Mouse (Mus musculus): ENCODE measurements around the gene Prelid1. TPM values are rescaled to one million over a fixed set of nuclear protein-coding genes. Genes with fewer than 3 reads are reported as not detected.

Gene Prelid1
- polyA plus RNA-seq (2016; fragmentation: Nextera tagmentation; extraction: Ambion mirVana), result 478 and 538 TPM in 2 replicates

- Histone ChIP-seq H3K27ac (peak within 1 kb of the TSS; percentile 96), H3K4me3 (peak within 1 kb of the TSS; percentile 88), H3K27me3 (ENCODE audit: insufficient read depth, poor library complexity, severe bottlenecking) (no peaks in the 10 kb centered on the region), H3K9me3 (no peaks in the 10 kb centered on the region), H3K4me1 (peaks cover 34% of the 10 kb centered on the region), H3K36me3 (peaks cover 74% of the 10 kb centered on the region)
- 70% methylated on average over 4 of the region's 4 CpGs for WGBS
- no peak for DNase-seq (ENCODE audit: low spot score)
These were observed at the start of gene Prelid1 for GRCm38 (mm10) chr13:55319931-55320533. Prelid1 (plus strand) TSS chr13:55320500.

GRCm38 (mm10) chr13:55277203-55277602, 43.1 kb upstream of the Prelid1 start:
- H3K36me3 ChIP-seq, result peaks cover 70% of the 10 kb centered on the region
- no peak for DNase-seq (ENCODE audit: low spot score)
- H3K27ac ChIP-seq, result no peak overlapping the region
- WGBS, result 85% methylated on average over 5 of the region's 5 CpGs
- no peaks in the 10 kb centered on the region for H3K4me1 ChIP-seq
- H3K4me3 ChIP-seq, result no peak overlapping the region
- no peaks in the 10 kb centered on the region for H3K27me3 ChIP-seq (ENCODE audit: insufficient read depth, poor library complexity, severe bottlenecking)
- no peaks in the 10 kb centered on the region for H3K9me3 ChIP-seq

GRCm38 (mm10) chr13:55277646-55278045, 42.7 kb upstream of the Prelid1 start:
- H3K9me3 ChIP-seq, result no peaks in the 10 kb centered on the region
- no peaks in the 10 kb centered on the region for H3K27me3 ChIP-seq (ENCODE audit: insufficient read depth, poor library complexity, severe bottlenecking)
- no peak overlapping the region for H3K27ac ChIP-seq
- no peak overlapping the region for H3K4me3 ChIP-seq
- H3K4me1 ChIP-seq, result no peaks in the 10 kb centered on the region
- peaks cover 69% of the 10 kb centered on the region for H3K36me3 ChIP-seq
- WGBS, result 86% methylated on average over 5 of the region's 5 CpGs
- DNase-seq (ENCODE audit: low spot score), result no peak

GRCm38 (mm10) chr13:55288854-55289253, 31.4 kb upstream of the Prelid1 start:
- Histone ChIP-seq H3K36me3 (peaks cover 86% of the 10 kb centered on the region), H3K4me1 (no peaks in the 10 kb centered on the region), H3K27me3 (ENCODE audit: insufficient read depth, poor library complexity, severe bottlenecking) (no peaks in the 10 kb centered on the region), H3K9me3 (no peaks in the 10 kb centered on the region), H3K4me3 (no peak overlapping the region), H3K27ac (no peak overlapping the region)
- 87% methylated on average over 3 of the region's 3 CpGs for WGBS
- no peak for DNase-seq (ENCODE audit: low spot score)

GRCm38 (mm10) chr13:55296760-55297159, 23.5 kb upstream of the Prelid1 start:
- H3K4me3 ChIP-seq, result no peak overlapping the region
- no peaks in the 10 kb centered on the region for H3K27me3 ChIP-seq (ENCODE audit: insufficient read depth, poor library complexity, severe bottlenecking)
- peaks cover 96% of the 10 kb centered on the region for H3K36me3 ChIP-seq
- no peaks in the 10 kb centered on the region for H3K4me1 ChIP-seq
- no peaks in the 10 kb centered on the region for H3K9me3 ChIP-seq
- 95% methylated on average over 1 of the region's 1 CpGs for WGBS
- no peak overlapping the region for H3K27ac ChIP-seq
- DNase-seq (ENCODE audit: low spot score), result no peak

- H3K36me3 ChIP-seq, result peaks cover 97% of the 10 kb centered on the region
- H3K27me3 ChIP-seq (ENCODE audit: insufficient read depth, poor library complexity, severe bottlenecking), result no peaks in the 10 kb centered on the region
- H3K9me3 ChIP-seq, result no peaks in the 10 kb centered on the region
- 94% methylated on average over 5 of the region's 5 CpGs for WGBS
- H3K27ac ChIP-seq, result no peak overlapping the region
- H3K4me3 ChIP-seq, result no peak overlapping the region
- no peaks in the 10 kb centered on the region for H3K4me1 ChIP-seq
- DNase-seq (ENCODE audit: low spot score), result no peak
These were observed 19.4 kb upstream of the Prelid1 start for GRCm38 (mm10) chr13:55300913-55301312.

GRCm38 (mm10) chr13:55312028-55312630, 8.2 kb upstream of the Prelid1 start:
- Histone ChIP-seq H3K4me3 (no peak overlapping the region), H3K9me3 (no peaks in the 10 kb centered on the region), H3K27me3 (ENCODE audit: insufficient read depth, poor library complexity, severe bottlenecking) (no peaks in the 10 kb centered on the region), H3K27ac (no peak overlapping the region), H3K4me1 (no peaks in the 10 kb centered on the region), H3K36me3 (peaks cover 92% of the 10 kb centered on the region)
- DNase-seq (ENCODE audit: low spot score), result no peak
- WGBS, result 89% methylated on average over 8 of the region's 8 CpGs

- Histone ChIP-seq H3K9me3 (no peaks in the 10 kb centered on the region), H3K36me3 (peaks cover 92% of the 10 kb centered on the region), H3K4me1 (no peaks in the 10 kb centered on the region), H3K27me3 (ENCODE audit: insufficient read depth, poor library complexity, severe bottlenecking) (no peaks in the 10 kb centered on the region), H3K4me3 (no peak overlapping the region), H3K27ac (no peak overlapping the region)
- 93% methylated on average over 9 of the region's 9 CpGs for WGBS
- DNase-seq (ENCODE audit: low spot score), result no peak
These were observed 7.2 kb upstream of the Prelid1 start for GRCm38 (mm10) chr13:55313051-55313450.

GRCm38 (mm10) chr13:55314891-55315412, 5.3 kb upstream of the Prelid1 start:
- H3K36me3 ChIP-seq, result peaks cover 97% of the 10 kb centered on the region
- peaks cover 3% of the 10 kb centered on the region; the same call in 1 of the 2 replicates for H3K4me1 ChIP-seq
- H3K4me3 ChIP-seq, result no peak overlapping the region
- WGBS, result 86% methylated on average over 2 of the region's 2 CpGs
- H3K27ac ChIP-seq, result no peak overlapping the region
- no peak for DNase-seq (ENCODE audit: low spot score)
- no peaks in the 10 kb centered on the region for H3K27me3 ChIP-seq (ENCODE audit: insufficient read depth, poor library complexity, severe bottlenecking)
- H3K9me3 ChIP-seq, result no peaks in the 10 kb centered on the region

GRCm38 (mm10) chr13:55318351-55318750, 1.9 kb upstream of the Prelid1 start:
- H3K27me3 ChIP-seq (ENCODE audit: insufficient read depth, poor library complexity, severe bottlenecking), result no peaks in the 10 kb centered on the region
- H3K4me1 ChIP-seq, result peaks cover 27% of the 10 kb centered on the region
- WGBS, result 85% methylated on average over 3 of the region's 3 CpGs
- H3K36me3 ChIP-seq, result peaks cover 76% of the 10 kb centered on the region
- no peak overlapping the region for H3K27ac ChIP-seq
- no peak overlapping the region for H3K4me3 ChIP-seq
- no peaks in the 10 kb centered on the region for H3K9me3 ChIP-seq
- DNase-seq (ENCODE audit: low spot score), result no peak

- Histone ChIP-seq H3K27me3 (ENCODE audit: insufficient read depth, poor library complexity, severe bottlenecking) (no peaks in the 10 kb centered on the region), H3K9me3 (no peaks in the 10 kb centered on the region), H3K27ac (peak within 1 kb of the TSS; percentile 96), H3K4me3 (peak within 1 kb of the TSS; percentile 88), H3K4me1 (peaks cover 34% of the 10 kb centered on the region), H3K36me3 (peaks cover 72% of the 10 kb centered on the region)
- peak; percentile 95 for DNase-seq (ENCODE audit: low spot score)
- under 1% methylated on average over 73 of the region's 73 CpGs for WGBS
These were observed 1.3 kb downstream of the Prelid1 start, which contains the start of gene Rab24 for GRCm38 (mm10) chr13:55321434-55322129. Rab24 (minus strand) TSS chr13:55321946.

- Histone ChIP-seq H3K4me3 (peak overlapping the region; percentile 88), H3K4me1 (peaks cover 39% of the 10 kb centered on the region), H3K27me3 (ENCODE audit: insufficient read depth, poor library complexity, severe bottlenecking) (no peaks in the 10 kb centered on the region), H3K36me3 (peaks cover 66% of the 10 kb centered on the region), H3K9me3 (no peaks in the 10 kb centered on the region), H3K27ac (peak overlapping the region; percentile 96)
- no peak for DNase-seq (ENCODE audit: low spot score)
- 1% methylated on average over 31 of the region's 31 CpGs for WGBS
These were observed 2.0 kb downstream of the Prelid1 start for GRCm38 (mm10) chr13:55322130-55322825.
